ENCODE assay signal across 15 mouse cellular contexts in the genomic region with DNA sequence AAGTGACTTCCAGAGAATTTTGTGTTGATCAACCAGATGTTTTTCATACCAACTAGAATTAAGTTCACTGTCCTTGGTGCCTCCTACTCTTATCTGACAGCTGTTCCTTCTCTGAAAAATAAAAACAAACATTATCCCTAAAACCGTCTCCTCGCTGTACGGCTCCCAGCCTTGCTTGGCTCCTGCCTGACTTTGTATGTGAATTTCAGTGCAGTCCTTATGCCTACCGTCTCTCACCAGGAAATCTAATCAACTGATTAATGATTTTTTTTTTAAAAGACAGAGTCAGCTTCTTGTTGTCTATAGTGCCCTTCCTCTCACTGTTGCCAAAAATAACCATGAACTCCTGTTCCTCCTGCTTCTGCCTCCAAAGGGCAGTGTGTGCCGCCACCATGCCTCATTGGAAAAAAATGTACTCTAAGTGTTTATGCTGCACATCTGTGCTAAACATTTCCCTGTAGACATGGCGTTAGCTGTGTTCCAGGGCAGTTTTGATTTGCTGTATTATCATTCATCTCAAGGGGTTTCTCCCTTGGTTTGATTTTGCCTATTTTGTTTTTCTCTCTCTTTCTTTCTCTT. TPM values are rescaled to one million over a fixed set of nuclear protein-coding genes. Genes with fewer than 3 reads are reported as not detected.
DNase-seq lines count a peak whose midpoint lies in the region; ATAC-seq and TF ChIP-seq lines count a peak whose summit lies in the region.
"Had no signal": no experiment of that assay in that cellular context is flagged by ENCODE, and none has a peak within 500 bp of the region (broad histone marks: within the 10 kb centered on the region; RNA-seq: fewer than 3 reads in every experiment).

No protein-coding gene starts in this region.

- H3K4me3 ChIP-seq in layer of hippocampus, adult 2 months, result no peak overlapping the region
- no peak overlapping the region for H3K4me3 ChIP-seq in bone marrow macrophage, adult 2 months (ENCODE audit: insufficient read depth, low read length)
- H3K4me3 ChIP-seq in heart, embryonic 13.5 days, result no peak overlapping the region
- no peak overlapping the region for H3K4me3 ChIP-seq in forebrain, embryonic 15.5 days
- H3K4me3 ChIP-seq in left cerebral cortex, adult 2 months, result no peak overlapping the region
- H3K4me3 ChIP-seq: forebrain, embryonic 13.5 days; limb, embryonic 15.5 days; midbrain, embryonic 12.5 days had no signal

- ATAC-seq in heart, embryonic 13.5 days (ENCODE audit: extremely low read depth, insufficient number of reproducible peaks, low FRiP score, low TSS enrichment), result no peak
- ATAC-seq in forebrain, embryonic 15.5 days (replicated peaks), result no peak
- ATAC-seq: activated CD4-positive, CD25-positive, alpha-beta regulatory T cell, adult 4 months; forebrain, embryonic 13.5 days; inflammation-experienced regulatory T-cells, adult 6 months had no signal

- H3K27me3 ChIP-seq in heart, embryonic 13.5 days (replicated peaks), result no peaks in the 10 kb centered on the region
- H3K27me3 ChIP-seq in forebrain, embryonic 15.5 days, result no peaks in the 10 kb centered on the region
- H3K27me3 ChIP-seq: forebrain, embryonic 13.5 days; limb, embryonic 15.5 days; midbrain, embryonic 12.5 days had no signal

- DNase-seq in layer of hippocampus, adult 2 months (ENCODE audit: low spot score in 2 of 2), result no peak
- no peak for DNase-seq in layer of hippocampus, postnatal 25 days (ENCODE audit: extremely low spot score in 1 of 2, low spot score in 1 of 2)
- DNase-seq in lung, postnatal 10 days, result peak; percentile 32
- no peak for DNase-seq in left cerebral cortex, adult 2 months (ENCODE audit: extremely low spot score in 1 of 2, low spot score in 2 of 2)
- DNase-seq in cerebellum, adult 11 months, result no peak
- DNase-seq: layer of hippocampus, postnatal 36 days had no signal

- 20% methylated on average over 6 of the region's 6 CpGs for WGBS in heart, embryonic 13.5 days
- WGBS in forebrain, embryonic 15.5 days, result 83% methylated on average over 6 of the region's 6 CpGs

- intact Hi-C loops in left cerebral cortex, adult 2 months (cut with DNase I), result no loop called here

- H3K9ac ChIP-seq in heart, embryonic 13.5 days, result no peak overlapping the region
- no peak overlapping the region for H3K9ac ChIP-seq in forebrain, embryonic 15.5 days (replicated peaks)
- H3K9ac ChIP-seq: forebrain, embryonic 13.5 days; limb, embryonic 15.5 days; midbrain, embryonic 12.5 days had no signal

- H3K27ac ChIP-seq in layer of hippocampus, adult 2 months, result 0 out of 2 replicates have a peak overlapping the region, but pooled peaks have one; percentile 57
- peak overlapping the region; percentile 72 for H3K27ac ChIP-seq in bone marrow macrophage, adult 2 months (ENCODE audit: insufficient read depth, low read depth, low read length)
- H3K27ac ChIP-seq in heart, embryonic 13.5 days (replicated peaks), result peak overlapping the region; percentile 65
- H3K27ac ChIP-seq in forebrain, embryonic 15.5 days (replicated peaks), result no peak overlapping the region
- H3K27ac ChIP-seq in left cerebral cortex, adult 2 months, result no peak overlapping the region
- H3K27ac ChIP-seq: forebrain, embryonic 13.5 days; limb, embryonic 15.5 days; midbrain, embryonic 12.5 days had no signal

- peaks cover 21% of the 10 kb centered on the region for H3K36me3 ChIP-seq in heart, embryonic 13.5 days
- H3K36me3 ChIP-seq in forebrain, embryonic 15.5 days, result no peaks in the 10 kb centered on the region
- H3K36me3 ChIP-seq: G1E; midbrain, embryonic 12.5 days had no signal

- peak overlapping the region; percentile 30 for H3K4me2 ChIP-seq in heart, embryonic 13.5 days
- no peak overlapping the region for H3K4me2 ChIP-seq in forebrain, embryonic 15.5 days (replicated peaks)
- H3K4me2 ChIP-seq: forebrain, embryonic 13.5 days; limb, embryonic 15.5 days; midbrain, embryonic 12.5 days had no signal

- peaks cover 61% of the 10 kb centered on the region for H3K4me1 ChIP-seq in bone marrow macrophage, adult 2 months (ENCODE audit: control insufficient read depth, insufficient read depth, low read length)
- peaks cover 45% of the 10 kb centered on the region for H3K4me1 ChIP-seq in heart, embryonic 13.5 days
- no peaks in the 10 kb centered on the region for H3K4me1 ChIP-seq in forebrain, embryonic 15.5 days
- H3K4me1 ChIP-seq: forebrain, embryonic 13.5 days; limb, embryonic 15.5 days; midbrain, embryonic 12.5 days had no signal

- no peak for TF ChIP-seq CTCF in layer of hippocampus, adult 2 months (conservative IDR thresholded peaks at IDR 0.05)
- no peak for TF ChIP-seq CTCF in bone marrow macrophage, adult 2 months (IDR thresholded peaks at IDR 0.05; ENCODE audit: low read depth, low read length)
- no peak for TF ChIP-seq CTCF in left cerebral cortex, adult 2 months (IDR thresholded peaks at IDR 0.05)

- no peaks in the 10 kb centered on the region for H3K9me3 ChIP-seq in heart, embryonic 13.5 days
- H3K9me3 ChIP-seq in forebrain, embryonic 15.5 days, result no peaks in the 10 kb centered on the region
- H3K9me3 ChIP-seq: forebrain, embryonic 13.5 days; G1E; limb, embryonic 15.5 days; midbrain, embryonic 12.5 days had no signal

- TF ChIP-seq POLR2A in bone marrow macrophage, adult 2 months (IDR thresholded peaks at IDR 0.05; ENCODE audit: borderline replicate concordance, low read depth, low read length), result no peak

RNA-seq across cellular contexts. Expression of a gene that starts 54.6 kb away (rescaled TPM):
- total RNA-seq in layer of hippocampus, adult 2 months (2021), result 10 to 100 TPM; 36.0 to 38.5 TPM
- 10 to 100 TPM; 24.1 to 33.5 TPM for total RNA-seq in layer of hippocampus, postnatal 25 days (2021)
- polyA plus RNA-seq in bone marrow macrophage, adult 2 months (2012; ENCODE audit: insufficient read depth, insufficient read length, missing spikeins), result 52.5 and 53.2 TPM in 2 replicates
- polyA plus RNA-seq in heart, embryonic 13.5 days (2015; fragmentation: Nextera tagmentation; extraction: Ambion mirVana), result 3.9 and 4.0 TPM in 2 replicates
- polyA plus RNA-seq in forebrain, embryonic 15.5 days (2015; fragmentation: Nextera tagmentation; extraction: Ambion mirVana), result 0.65 and 0.91 TPM in 2 replicates
- 10 to 100 TPM; 29.6 to 35.1 TPM for total RNA-seq in left cerebral cortex, adult 2 months (2021)
- polyA plus RNA-seq: activated CD4-positive, CD25-positive, alpha-beta regulatory T cell, adult 4 months; G1E had no signal

Comparison
In these comparisons a context has a peak if more than half of its experiments do, and no peak if none do; other contexts are left out.
1. H3K27ac ChIP-seq: peak in layer of hippocampus, adult 2 months (single experiment), bone marrow macrophage, adult 2 months (single experiment) and heart, embryonic 13.5 days (single experiment); none in forebrain, embryonic 15.5 days (single experiment) and left cerebral cortex, adult 2 months (single experiment).